Mouse (Mus musculus) liver, adult 2 months (tissue): ENCODE results near the gene Gm11032. TPM values are rescaled to one million over a fixed set of nuclear protein-coding genes. Genes with fewer than 3 reads are reported as not detected.
A peak's percentile ranks its signal among the peaks of the same experiment; 100 is the strongest.

Experiments
- DNase-seq: peaks from one replicate; pipeline ENCODE4 v3.0.0-alpha.2; 2011; ENCODE audit warnings: low read depth, low spot score; ENCODE audit errors: extremely low read depth
- H3K27ac ChIP-seq: fragments of 200-500 bp; replicated peaks from 2 replicates; pipeline ENCODE4 v1.5.1; 2012; ENCODE audit warnings: low read depth, mild to moderate bottlenecking, control low read depth, inconsistent platforms, low read length; ENCODE audit not compliant: insufficient read depth
- H3K27me3 ChIP-seq: fragments of 200-500 bp; 2 replicates; pipeline ENCODE4 v1.6.1; 2012; ENCODE audit warnings: mild to moderate bottlenecking, moderate library complexity, low read length, inconsistent platforms; ENCODE audit not compliant: control insufficient read depth, insufficient read depth
- H3K36me3 ChIP-seq: fragments of 200-500 bp; 2 replicates; pipeline ENCODE4 v1.6.1; 2012; ENCODE audit warnings: low read length, inconsistent platforms; ENCODE audit not compliant: control insufficient read depth, insufficient read depth
- H3K4me1 ChIP-seq: fragments of 200-500 bp; 2 replicates; pipeline ENCODE4 v1.6.1; 2011; ENCODE audit warnings: low read length; ENCODE audit not compliant: control insufficient read depth, insufficient read depth
- H3K4me3 ChIP-seq: fragments of 200-500 bp; 2 replicates; pipeline ENCODE4 v1.5.1; 2011; ENCODE audit warnings: low read depth, mild to moderate bottlenecking, control low read depth, low read length, moderate library complexity; ENCODE audit not compliant: insufficient read depth
- H3K79me2 ChIP-seq: fragments of 200-500 bp; 2 replicates; pipeline ENCODE4 v1.6.1; 2012; ENCODE audit warnings: inconsistent platforms, mild to moderate bottlenecking, low read length, moderate library complexity; ENCODE audit not compliant: control insufficient read depth, insufficient read depth
- H3K9ac ChIP-seq: fragments of 200-500 bp; 2 replicates; pipeline ENCODE4 v1.6.1; 2012; ENCODE audit warnings: low read depth, mild to moderate bottlenecking, control low read depth, inconsistent platforms, low read length
- CTCF ChIP-seq: fragments of 200-500 bp; IDR thresholded peaks from 2 replicates; pipeline ENCODE4 v1.5.1; 2011; ENCODE audit warnings: low read depth, low read length, control low read depth
- POLR2A ChIP-seq: fragments of 200-500 bp; IDR thresholded peaks from 2 replicates; pipeline ENCODE4 v1.6.1; 2011; ENCODE audit warnings: low read length, control low read depth; ENCODE audit not compliant: insufficient read depth; ENCODE audit errors: extremely low read depth
- WGBS: fragments of 180-500 bp; shearing (Covaris S2); methylation state at CpG from one replicate; pipeline ENCODE4 v1.1.7; 2018; 5-methylcytosine and 5-hydroxymethylcytosine counted together
- polyA plus RNA-seq: library from polyadenylated mRNA; depleted of rRNA; stranded (reverse); fragments of >200 nt; gene quantifications from 2 replicates; pipeline ENCODE4 v1.2.3, GENCODE M21; 2012; rRNA removed
- total RNA-seq: library from RNA; depleted of rRNA; stranded (reverse); fragments of >200 nt; gene quantifications from 2 replicates; pipeline ENCODE4 v1.2.3, GENCODE M21; 2014; rRNA removed

Gene Gm11032
- total and polyA plus RNA-seq, 2 experiments, result not detected

- no peaks in the 10 kb centered on the region for H3K79me2 ChIP-seq
- TF ChIP-seq POLR2A (no peak), CTCF (no peak)
- no peak overlapping the region for H3K4me3 ChIP-seq
- H3K27ac ChIP-seq, result peak overlapping the region; percentile 10; the same call in 1 of the 2 replicates
- H3K27me3 ChIP-seq, result no peaks in the 10 kb centered on the region
- peaks cover 17% of the 10 kb centered on the region for H3K36me3 ChIP-seq
- H3K9ac ChIP-seq, result no peak overlapping the region
- peak; percentile 17 for DNase-seq
- WGBS, result 74% methylated on average over 7 of the region's 7 CpGs
- H3K4me1 ChIP-seq, result peaks cover 10% of the 10 kb centered on the region
Observed at GRCm38 (mm10) chr11:4660309-4661025, 40.6 kb downstream of the Gm11032 start.

- DNase-seq, result peak; percentile 84
- H3K27ac ChIP-seq, result peak overlapping the region; percentile 70
Observed at GRCm38 (mm10) chr11:4661324-4661723, 41.5 kb downstream of the Gm11032 start.

GRCm38 (mm10) chr11:4661871-4662495, 42.1 kb downstream of the Gm11032 start:
- no peak for DNase-seq
- WGBS, result 87% methylated on average over 10 of the region's 10 CpGs
- no peak for TF ChIP-seq POLR2A
- TF ChIP-seq CTCF, result no peak
- no peak overlapping the region for H3K4me3 ChIP-seq
- peaks cover 10% of the 10 kb centered on the region for H3K4me1 ChIP-seq
- no peak overlapping the region for H3K27ac ChIP-seq
- H3K36me3 ChIP-seq, result peaks cover 17% of the 10 kb centered on the region
- H3K79me2 ChIP-seq, result no peaks in the 10 kb centered on the region
- no peak overlapping the region for H3K9ac ChIP-seq
- H3K27me3 ChIP-seq, result no peaks in the 10 kb centered on the region

More at GRCm38 (mm10) chr11:4661324-4661723, 41.5 kb downstream of the Gm11032 start:
- Histone ChIP-seq H3K27me3 (no peaks in the 10 kb centered on the region), H3K9ac (no peak overlapping the region), H3K4me3 (no peak overlapping the region), H3K36me3 (peaks cover 17% of the 10 kb centered on the region), H3K79me2 (no peaks in the 10 kb centered on the region), H3K4me1 (peaks cover 10% of the 10 kb centered on the region)
- no peak for TF ChIP-seq CTCF
- TF ChIP-seq POLR2A, result no peak
- 25% methylated on average over 4 of the region's 4 CpGs for WGBS

GRCm38 (mm10) chr11:4662496-4662878, 42.6 kb downstream of the Gm11032 start:
- WGBS, result 98% methylated on average over 11 of the region's 11 CpGs
- H3K27ac ChIP-seq, result no peak overlapping the region
- H3K36me3 ChIP-seq, result peaks cover 17% of the 10 kb centered on the region

More at GRCm38 (mm10) chr11:4662496-4662878, 42.6 kb downstream of the Gm11032 start:
- H3K9ac ChIP-seq, result no peak overlapping the region
- H3K4me3 ChIP-seq, result no peak overlapping the region
- H3K4me1 ChIP-seq, result peaks cover 10% of the 10 kb centered on the region
- no peaks in the 10 kb centered on the region for H3K27me3 ChIP-seq
- no peaks in the 10 kb centered on the region for H3K79me2 ChIP-seq
- TF ChIP-seq POLR2A (no peak), CTCF (no peak)
- DNase-seq, result no peak

Other genes starting within 250 kb of the Gm11032 start
- 0.07 and 1.0 TPM in 2 replicates for gene Hormad2, start 179.0 kb upstream of the Gm11032 start, total RNA-seq
- 0.12 and 0.31 TPM in 2 replicates for gene Hormad2, start 179.0 kb upstream of the Gm11032 start, polyA plus RNA-seq
- gene Mtmr3, start 25.2 kb upstream of the Gm11032 start, total RNA-seq, result 19.4 and 22.9 TPM in 2 replicates
- 10.0 and 12.4 TPM in 2 replicates for gene Mtmr3, start 25.2 kb upstream of the Gm11032 start, polyA plus RNA-seq
- 8.5 and 12.4 TPM in 2 replicates for gene Ascc2, start 17.7 kb downstream of the Gm11032 start, total RNA-seq
- gene Ascc2, start 17.7 kb downstream of the Gm11032 start, polyA plus RNA-seq, result 9.7 and 9.9 TPM in 2 replicates
- 702 and 886 TPM in 2 replicates for gene Uqcr10, start 84.3 kb downstream of the Gm11032 start, total RNA-seq
- gene Uqcr10, start 84.3 kb downstream of the Gm11032 start, polyA plus RNA-seq, result 568 and 709 TPM in 2 replicates
- gene Zmat5, start 84.6 kb downstream of the Gm11032 start, total RNA-seq, result 3.6 and 5.1 TPM in 2 replicates
- gene Zmat5, start 84.6 kb downstream of the Gm11032 start, polyA plus RNA-seq, result 13.8 and 17.5 TPM in 2 replicates
- gene Cabp7, start 126.7 kb downstream of the Gm11032 start, total RNA-seq, result not detected in 2 replicates
- not detected in 2 replicates for gene Cabp7, start 126.7 kb downstream of the Gm11032 start, polyA plus RNA-seq
- gene Nf2, start 229.5 kb downstream of the Gm11032 start, total RNA-seq, result 10.8 and 11.1 TPM in 2 replicates
- gene Nf2, start 229.5 kb downstream of the Gm11032 start, polyA plus RNA-seq, result 14.6 and 16.4 TPM in 2 replicates